ENCODE assay signal across 8 mouse cellular contexts in the genomic region with DNA sequence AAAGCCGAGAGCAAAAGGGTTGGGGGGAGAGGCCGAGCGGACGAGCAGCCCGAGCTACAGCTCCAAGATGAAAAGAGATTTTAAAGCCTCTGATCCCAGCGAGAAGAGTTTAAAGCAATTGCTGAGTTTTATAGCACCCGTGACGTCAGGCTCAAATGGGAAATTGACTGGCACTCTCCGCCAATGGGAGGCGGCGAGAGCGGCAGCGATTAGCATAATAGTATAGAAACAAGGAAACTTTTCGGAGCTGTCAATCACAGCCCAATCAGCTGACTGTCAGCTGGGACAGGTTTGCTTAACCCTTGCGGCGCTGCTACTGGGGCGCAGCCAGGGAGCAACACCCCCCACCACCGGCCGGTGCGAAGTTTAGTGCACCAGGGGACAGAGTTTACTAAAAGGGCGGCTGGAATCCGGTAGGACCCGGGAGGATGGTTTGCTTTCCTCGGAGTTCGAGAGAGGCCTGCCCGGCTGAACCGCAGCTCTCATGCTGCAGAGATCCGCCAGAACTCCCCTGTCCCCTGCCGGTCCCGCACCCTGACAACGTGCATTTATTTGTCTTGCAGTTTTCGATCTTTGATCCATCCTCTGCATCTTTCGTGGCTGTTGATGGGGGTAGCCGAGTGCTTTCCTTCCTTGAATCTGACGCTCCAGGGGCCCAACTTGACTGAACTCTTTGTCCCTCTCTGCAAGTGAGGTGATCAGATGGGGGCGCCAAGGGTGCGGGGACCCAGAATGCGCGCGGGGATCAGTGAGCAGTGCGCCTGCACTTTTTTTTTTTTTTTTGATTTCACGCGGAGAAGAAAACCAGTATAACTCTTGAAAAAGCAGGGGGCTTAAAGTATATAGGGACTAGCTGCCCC. TPM values are rescaled to one million over a fixed set of nuclear protein-coding genes. Genes with fewer than 3 reads are reported as not detected.
DNase-seq lines count a peak whose midpoint lies in the region; ATAC-seq and TF ChIP-seq lines count a peak whose summit lies in the region.

A gene (minus strand): TSS at position 64 of the 860 bp plus-strand sequence.

- intact Hi-C loops in gastrocnemius, postnatal 14 days (cut with DNase I; ENCODE audit: low total_unique reads) = loop anchor here (5.0 kb wide), 1 partner anchor 306 kb away; no protein-coding TSS in a partner anchor

- H3K4me3 ChIP-seq in cortical plate, adult 2 months (ENCODE audit: insufficient read depth, low read length) = peak within 1 kb of the TSS; percentile 61

- DNase-seq in adipocyte (ENCODE audit: low spot score) = peak; percentile 98
- DNase-seq in gastrocnemius, postnatal 14 days = peak; percentile 83
- DNase-seq in induced T-regulatory cell, adult 2 months (ENCODE audit: low read depth) = peak; percentile 98
- DNase-seq in left cerebral cortex, adult 8-10 months (ENCODE audit: low spot score in 2 of 2) = peak; percentile 46 to 72
- DNase-seq in right cerebral cortex, adult 2 months (ENCODE audit: low spot score in 2 of 2) = peak; percentile 73 to 82
- peak; percentile 51 for DNase-seq in urinary bladder, postnatal 10 days (ENCODE audit: low spot score)

- H3K27ac ChIP-seq in cortical plate, adult 2 months (ENCODE audit: insufficient read depth, low read length) = peak within 1 kb of the TSS; percentile 88

- peak; percentile 81 for TF ChIP-seq POLR2A in cortical plate, adult 2 months (IDR thresholded peaks at IDR 0.05; ENCODE audit: extremely low read depth, insufficient read depth, low read length)

- peak; percentile 82 for ATAC-seq in megakaryocyte, adult 5-6 weeks (ENCODE audit: poor library complexity, severe bottlenecking)

- no peaks in the 10 kb centered on the region for H3K4me1 ChIP-seq in cortical plate, adult 2 months (ENCODE audit: control insufficient read depth, insufficient read depth, low read length)

- TF ChIP-seq CTCF in cortical plate, adult 2 months (IDR thresholded peaks at IDR 0.05; ENCODE audit: extremely low read depth, insufficient read depth, low read length) = no peak

RNA-seq across cellular contexts. Expression of the gene that starts here (rescaled TPM):
- 10.7 and 11.1 TPM in 2 replicates for polyA plus RNA-seq in cortical plate, adult 2 months (2012; rRNA removed)
- 100 to 1,000 TPM in 1 of 2 experiments, 10 to 100 TPM in 1; 93.8 to 112 TPM for total RNA-seq in gastrocnemius, postnatal 14 days (2021)
- 10 to 100 TPM; 19.8 to 22.1 (median 20.9) TPM for total RNA-seq in left cerebral cortex, adult 8-10 months (2022)
- 3.9 and 4.6 TPM in 2 replicates for total RNA-seq in megakaryocyte, adult 5-6 weeks (2015)
- total RNA-seq in megakaryocyte, adult 5-6 weeks (2017) = 1.8 and 2.0 TPM in 2 replicates

Comparison
In these comparisons a context has a peak if more than half of its experiments do, and no peak if none do; other contexts are left out.
1. Peak in every context shown above with its lines: DNase-seq, ATAC-seq, H3K4me3 ChIP-seq and H3K27ac ChIP-seq.